Mouse (Mus musculus) lung, postnatal 36 days (tissue): ENCODE data around the gene Wdr38.
A peak's percentile ranks its signal among the peaks of the same experiment; 100 is the strongest.
"Not testable (repeated sequence)": the region's sequence is repeated elsewhere in the genome, so short reads cannot be mapped to it uniquely, and the experiment has no call there.

Experiments used
- DNase-seq: peaks from one replicate; pipeline ENCODE4 v3.0.0; 2022; ENCODE audit warnings: mixed read lengths

The Wdr38 gene

DNA sequence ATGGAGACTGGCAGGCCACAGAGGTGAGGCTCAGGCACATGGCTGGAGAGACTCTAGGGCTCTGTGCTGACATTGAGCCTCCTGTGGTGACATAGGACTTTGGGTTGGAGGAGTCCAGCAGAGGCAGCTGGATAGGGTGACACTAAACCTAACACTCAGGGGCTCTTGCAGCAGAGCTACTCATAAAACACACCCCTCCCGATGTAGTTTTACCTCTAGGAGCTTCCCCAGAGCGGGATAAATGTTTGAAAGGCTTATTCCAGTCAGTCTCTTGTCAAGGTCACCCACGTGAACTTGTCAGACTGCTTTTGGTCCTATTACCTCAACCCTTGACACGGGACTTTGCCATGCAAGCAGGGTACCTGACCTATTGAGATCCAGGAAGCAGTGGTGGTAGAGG, 2.1 kb downstream of the Wdr38 start:
- no peak for DNase-seq

DNA sequence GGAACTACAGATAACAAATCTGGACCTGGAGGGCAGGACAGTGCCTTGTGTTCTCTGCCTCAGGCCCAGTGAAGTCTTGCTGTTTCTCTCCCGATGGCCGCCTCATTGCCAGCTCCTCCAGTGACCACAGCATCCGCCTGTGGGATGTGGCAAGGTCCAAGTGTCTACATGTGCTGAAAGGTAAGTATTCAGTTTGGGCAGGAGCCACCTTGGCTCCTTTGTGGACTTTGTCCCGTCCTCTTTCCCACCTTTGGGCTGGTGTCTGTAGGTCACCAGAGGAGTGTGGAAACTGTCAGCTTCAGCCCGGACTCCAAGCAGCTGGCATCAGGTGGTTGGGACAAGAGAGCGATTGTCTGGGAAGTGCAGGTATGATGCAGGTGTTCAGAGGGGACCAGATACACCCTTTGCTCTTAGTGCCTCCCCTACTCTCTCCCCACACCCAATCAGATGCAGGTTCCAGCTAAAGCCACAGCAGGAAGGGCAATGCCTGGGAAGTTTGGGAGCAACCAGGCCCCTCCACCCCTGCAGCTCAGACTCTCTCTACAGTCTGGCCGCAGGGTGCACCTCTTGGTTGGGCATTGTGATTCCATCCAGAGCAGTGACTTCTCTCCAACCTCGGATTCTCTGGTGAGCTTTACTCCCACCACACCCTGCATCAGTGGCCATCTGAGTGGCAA, 2.8 kb downstream of the Wdr38 start:
- DNase-seq = no peak

DNA sequence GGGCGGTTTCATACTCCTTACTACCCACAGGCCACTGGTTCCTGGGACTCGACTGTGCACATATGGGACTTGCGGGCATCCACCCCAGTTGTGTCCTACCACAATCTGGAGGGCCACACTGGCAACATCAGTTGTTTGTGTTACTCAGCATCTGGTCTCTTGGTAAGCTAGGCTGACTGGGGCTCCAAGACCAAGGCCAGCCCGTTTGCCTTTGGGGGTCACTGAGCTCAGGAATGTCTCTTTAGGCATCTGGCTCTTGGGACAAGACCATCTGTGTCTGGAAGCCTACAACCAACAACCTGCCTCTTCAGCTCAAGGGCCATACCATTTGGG, 3.3 kb downstream of the Wdr38 start:
- DNase-seq = no peak

DNA sequence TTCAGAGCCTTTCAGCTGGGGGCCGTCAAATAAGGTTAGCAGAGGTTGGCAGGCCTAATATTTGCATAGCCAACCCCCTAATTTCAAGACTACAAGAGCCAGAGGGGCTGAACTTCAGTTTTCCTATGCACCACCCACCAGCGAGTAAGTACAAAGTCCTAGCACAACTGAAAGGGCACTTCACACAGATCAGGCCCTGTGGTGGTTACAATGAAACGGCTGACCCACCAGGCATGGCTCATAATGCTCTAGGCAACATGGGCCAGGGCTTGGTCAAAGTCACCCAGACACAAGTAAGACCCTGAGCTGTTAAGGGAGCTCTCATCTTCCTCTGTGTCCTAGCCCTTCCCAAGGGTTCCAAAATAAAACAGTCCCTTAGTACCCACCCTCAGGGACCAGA, 4.6 kb downstream of the Wdr38 start:
- DNase-seq = no peak

DNA sequence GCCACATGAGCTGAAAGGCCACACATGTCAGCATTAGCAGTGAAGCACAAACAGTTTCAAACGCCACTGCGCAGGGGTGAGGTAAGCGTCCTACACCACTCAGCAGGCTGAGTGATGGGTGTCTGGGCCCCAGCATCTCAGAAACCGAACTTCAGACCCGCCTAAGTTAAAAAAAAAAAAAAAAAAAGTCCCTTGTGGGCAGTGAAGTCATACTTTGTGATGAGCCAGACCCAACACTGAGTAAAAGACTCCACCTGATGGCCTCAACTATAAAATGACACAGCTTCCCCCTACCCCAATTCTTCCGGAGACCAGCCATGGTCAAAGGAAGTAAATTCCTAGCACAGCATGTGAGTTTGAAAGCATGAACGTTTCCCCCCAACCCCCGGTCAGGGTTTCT, 5.8 kb downstream of the Wdr38 start:
- DNase-seq = no peak

DNA sequence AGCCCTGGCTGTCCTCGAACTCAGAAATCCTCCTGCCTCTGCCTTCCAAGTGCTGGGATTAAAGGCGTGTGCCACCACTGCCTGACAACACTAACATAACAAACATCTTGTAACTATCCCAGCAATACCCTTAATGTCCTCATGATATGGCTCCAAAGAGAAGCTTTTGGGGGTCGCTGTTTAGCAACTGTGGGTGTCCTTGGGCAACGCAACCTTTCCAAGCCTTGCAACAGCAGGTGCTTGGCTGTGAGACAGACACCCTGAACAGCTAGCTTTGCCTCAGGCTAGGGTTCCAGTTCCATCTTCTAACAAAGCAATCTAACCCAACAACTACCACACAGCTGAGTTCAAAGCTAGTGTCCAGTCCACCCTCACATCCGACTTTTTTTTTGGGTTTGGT, 6.2 kb downstream of the Wdr38 start:
- DNase-seq = no peak

DNA sequence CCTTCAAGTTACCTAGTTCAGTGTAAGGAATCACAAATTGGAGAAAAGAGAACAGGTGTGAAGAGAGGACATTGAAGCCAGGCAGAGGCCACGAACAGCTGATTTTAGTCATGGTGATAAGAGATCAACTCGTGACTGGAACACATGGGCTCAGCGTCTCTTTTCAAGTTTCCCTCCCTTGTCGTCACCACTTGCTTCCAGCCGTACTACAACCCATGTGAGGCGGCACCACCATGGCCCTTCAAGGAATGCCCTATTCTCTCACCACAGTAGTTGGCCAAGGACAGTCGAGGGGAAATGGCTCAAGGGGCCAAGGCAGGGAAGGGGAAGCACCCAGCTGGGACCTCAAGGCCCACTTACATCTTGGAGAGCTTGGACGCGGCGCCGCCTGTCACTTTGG, 7.1 kb downstream of the Wdr38 start:
- no peak for DNase-seq

DNA sequence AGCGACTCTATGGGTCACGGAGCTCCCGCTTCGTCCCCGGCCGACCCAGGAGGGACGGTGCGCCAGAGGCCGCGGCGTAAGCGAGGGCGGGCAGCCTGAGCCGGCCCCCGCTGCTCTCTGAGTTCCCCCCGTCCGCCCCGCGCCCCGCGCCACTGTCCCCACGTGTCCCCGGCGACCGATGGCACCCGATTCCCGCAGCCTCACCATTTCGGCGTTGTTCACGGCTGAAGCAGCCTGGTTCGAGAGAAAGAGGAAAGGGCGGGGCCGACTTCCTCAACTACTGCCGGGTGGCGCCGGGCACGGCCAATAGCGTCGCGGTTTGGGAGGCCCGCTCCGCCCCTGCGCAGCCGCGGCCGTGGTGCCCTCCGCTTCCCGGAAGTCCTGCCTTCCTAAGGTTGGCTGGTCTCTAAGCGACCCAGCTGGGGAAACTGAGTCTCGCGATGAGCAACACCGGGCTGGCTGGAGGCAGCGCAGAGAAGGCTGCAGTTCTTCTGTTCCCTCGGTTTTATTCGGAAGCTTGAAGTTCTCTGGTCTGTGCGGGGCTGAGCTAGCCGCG, 7.7 kb downstream of the Wdr38 start, which contains the start of gene Arpc5l:
TSS of gene Arpc5l (plus strand) at position 469 of the 556 bp plus-strand sequence.
- peak; percentile 96 for DNase-seq

DNA sequence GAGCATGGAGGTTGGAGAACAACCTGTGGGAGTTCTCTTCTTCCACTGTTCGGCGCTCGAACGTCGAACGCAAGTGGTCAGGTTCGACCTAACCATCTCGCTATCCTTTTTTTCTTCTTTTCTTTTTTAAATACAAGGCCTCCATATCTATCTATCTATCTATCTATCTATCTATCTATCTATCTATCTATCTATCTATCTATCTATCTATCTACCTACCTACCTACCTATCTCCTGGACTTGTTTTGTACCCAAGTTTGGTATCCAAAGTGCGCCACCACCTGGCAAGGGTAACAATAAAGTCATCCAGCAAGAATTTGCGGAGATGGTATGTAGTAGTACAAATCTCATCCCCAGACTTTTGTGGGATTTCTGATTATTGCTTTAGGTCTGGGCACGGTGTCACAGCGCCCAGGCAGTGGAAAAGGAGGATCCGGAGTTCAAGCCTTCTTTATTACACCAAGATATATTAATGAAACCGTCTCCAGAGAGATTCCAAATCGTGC, 8.4 kb downstream of the Wdr38 start, which contains the start of gene Rpl35:
TSS of gene Rpl35 (minus strand) at position 51 of the 506 bp plus-strand sequence.
- DNase-seq = peak; percentile 76

DNA sequence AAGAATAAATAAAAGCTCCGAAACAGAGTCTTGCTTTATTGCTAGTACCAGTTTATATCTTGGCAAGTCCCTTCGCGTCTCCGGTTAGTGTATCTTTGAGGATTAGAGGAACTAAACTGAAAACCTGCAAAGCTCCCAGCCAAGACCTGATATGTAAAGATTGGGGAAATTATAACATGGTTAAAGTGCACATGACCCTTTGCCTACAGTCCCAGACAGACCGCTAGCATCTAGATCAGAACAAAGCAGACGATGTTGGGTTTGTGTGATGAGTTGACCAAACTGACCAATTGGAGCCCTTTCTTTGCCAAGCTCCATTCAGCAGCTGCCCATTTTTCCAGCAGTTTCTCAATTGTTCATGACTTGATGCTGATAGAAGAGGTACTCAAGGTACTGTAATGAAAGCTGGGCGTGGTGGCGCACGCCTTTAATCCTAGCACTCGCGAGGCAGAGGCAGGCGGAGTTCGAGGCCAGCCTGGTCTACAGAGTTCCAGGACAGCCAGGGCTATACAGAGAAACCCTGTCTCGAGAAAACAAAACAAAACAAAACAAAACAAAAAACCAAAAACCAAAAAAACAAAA, 9.0 kb downstream of the Wdr38 start:
- DNase-seq = no peak

DNA sequence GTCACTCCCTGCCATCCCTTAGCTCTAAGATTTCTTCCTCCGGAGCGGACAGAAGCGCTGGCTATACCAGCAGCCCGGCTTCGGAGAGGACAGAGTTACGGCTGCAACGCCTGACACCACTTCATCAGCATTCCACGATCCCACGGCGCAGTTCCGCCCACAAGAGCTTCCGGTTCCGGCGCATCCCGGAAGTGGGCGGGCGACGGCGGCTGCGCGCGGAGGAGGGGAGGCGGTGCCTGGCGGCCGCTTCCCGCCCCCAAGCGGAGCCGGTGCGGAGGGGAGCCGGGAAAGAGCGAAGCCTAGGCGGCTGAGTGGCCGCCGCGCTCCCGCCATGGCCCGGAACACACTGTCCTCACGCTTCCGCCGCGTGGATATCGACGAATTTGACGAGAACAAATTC, 10.6 kb downstream of the Wdr38 start:
- DNase-seq = peak; percentile 95

DNA sequence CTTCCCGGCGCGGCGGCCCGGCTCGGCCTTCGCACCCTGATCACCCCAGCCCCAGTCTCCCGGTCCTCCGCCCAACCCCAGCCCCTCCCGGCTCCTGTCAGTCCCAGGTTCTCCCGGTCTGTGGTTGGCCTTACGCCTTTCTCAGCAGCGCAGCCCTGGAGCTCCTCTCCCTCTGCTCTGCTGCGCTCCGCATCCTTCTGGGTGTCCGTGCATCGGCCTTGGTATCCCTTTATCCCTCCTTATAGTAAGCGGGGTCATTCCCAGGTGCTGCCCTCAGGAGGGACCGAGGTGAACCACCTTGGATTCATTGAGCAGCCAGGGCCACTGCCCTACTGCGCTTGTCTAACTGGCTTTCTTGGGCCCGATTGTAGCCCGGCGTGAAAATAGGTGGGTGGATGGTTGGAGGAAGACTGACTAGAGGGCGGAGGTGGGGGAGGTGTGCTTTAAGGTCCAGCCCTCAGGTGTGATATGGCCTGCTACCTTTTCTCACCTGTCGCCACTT, 11.1 kb downstream of the Wdr38 start:
- peak; percentile 32 for DNase-seq

DNA sequence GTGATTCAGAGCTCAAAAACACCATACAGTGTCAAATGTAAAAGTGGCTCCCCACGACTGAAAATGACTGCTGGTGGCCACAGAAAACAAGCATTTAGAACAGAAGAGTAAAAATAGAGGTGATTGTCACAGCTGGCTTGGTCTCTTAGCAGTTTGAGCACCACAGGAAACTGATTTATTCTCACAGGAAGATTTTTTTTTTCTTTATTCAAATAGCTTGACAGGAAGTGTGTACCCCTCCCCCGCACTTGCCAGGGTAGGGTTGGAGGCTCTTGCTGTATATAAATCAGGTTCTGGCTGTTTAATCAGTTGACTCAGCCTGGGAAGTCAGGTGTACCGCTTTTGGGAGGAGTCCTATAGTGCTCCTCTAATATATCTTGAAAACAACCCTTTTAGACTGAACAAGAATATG, 11.7 kb downstream of the Wdr38 start:
- peak; percentile 76 for DNase-seq

DNA sequence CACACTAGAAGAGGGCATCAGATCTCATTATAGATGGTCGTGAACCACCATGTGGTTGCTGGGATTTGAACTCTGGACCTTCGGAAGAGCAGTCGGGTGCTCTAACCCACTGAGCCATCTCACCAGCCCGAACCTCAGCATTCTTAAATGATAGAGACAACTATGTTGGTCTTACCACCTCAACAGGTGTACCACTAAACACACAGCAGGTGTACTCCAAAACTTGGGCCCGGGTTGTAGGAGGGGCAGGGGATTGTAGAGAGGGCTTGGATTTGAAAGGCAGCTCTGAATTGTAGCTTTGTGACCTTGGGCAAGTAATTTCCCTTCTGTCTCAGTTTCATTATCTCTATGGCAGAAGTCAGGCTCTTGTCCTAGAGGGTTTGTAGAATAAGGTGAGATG, 12.9 kb downstream of the Wdr38 start:
- DNase-seq = not testable (repeated sequence)

DNA sequence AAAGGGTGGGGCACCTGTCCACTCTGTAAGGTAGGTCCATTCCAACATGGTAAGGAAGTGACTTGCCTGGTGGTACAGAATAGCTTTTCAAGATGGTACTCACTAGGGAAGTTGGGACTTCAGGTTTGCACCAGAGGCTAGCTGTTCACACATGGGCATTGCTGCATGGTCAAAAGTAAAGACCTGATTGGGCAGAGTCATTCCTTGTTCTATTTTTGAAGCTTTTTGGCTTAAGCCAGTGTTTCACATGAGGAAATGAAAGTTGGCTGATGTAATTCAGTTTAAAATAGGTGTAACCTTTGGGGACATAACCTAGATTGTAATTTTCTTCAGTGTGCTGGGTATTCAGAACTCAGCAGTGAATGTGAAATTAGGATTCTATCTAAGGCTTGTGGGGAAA, 14.0 kb downstream of the Wdr38 start:
- peak; percentile 24 for DNase-seq

DNA sequence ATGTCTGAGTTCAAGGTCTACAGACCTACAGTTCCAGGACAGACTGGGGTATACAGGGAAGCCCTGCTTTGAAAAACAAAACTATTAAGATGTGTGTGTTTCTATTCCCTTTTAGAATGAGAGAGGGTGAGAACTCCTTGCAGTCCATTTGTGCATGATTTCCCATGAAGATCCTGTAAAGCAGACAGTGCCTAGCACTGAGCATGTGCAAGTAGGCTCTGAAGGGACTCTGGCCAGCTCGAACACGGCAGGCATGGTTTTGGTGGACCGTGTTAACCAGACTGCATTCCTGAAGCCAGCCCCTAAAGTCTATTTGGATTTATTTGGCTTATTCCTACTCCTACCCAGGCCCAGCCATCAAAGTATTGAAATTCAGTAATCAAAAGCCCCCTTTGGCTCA, 14.7 kb downstream of the Wdr38 start:
- no peak for DNase-seq

DNA sequence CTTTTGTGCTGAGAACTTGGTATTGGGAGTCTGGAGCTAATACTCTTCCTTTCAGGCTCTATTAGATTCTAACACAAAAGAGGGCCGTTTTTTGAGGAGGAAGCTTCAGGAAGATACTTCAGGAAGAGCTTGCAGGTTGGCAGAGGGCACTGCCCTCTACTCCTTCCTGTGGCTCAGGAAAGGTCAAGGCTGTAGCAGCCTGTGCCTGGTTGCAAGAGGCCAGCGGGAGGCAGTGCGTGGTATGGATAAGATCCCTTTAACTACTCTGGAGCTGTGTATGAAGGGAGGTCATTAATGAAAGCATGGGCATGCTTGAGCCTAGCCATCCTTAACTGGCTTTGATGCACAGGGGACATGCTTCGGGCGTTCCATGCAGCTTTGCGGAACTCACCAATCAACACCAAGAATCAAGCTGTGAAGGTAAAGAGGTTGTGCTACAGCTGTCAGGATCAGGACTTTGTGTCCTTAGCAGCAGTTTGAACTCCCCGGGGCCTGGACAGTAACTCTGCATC, 15.5 kb downstream of the Wdr38 start:
- no peak for DNase-seq

DNA sequence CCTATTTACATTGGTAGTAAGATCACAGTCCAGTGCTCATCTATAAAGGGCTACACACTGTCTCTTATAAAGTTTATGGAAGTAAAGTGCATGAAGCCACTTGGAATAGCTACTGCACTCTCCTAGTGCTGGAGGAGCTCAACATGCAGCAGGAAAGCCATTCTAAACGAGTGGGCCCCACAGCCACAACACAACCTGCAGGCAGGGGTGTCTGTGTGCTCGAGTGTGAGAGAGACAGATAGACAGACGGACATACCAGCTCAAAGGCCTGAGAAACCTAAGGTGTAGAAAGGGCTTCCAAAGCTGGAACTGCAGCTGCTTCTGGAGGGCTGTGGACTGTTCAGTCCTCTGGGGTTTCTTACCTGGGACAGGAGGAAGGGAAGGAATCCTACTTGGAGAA, 19.3 kb downstream of the Wdr38 start:
- no peak for DNase-seq

DNA sequence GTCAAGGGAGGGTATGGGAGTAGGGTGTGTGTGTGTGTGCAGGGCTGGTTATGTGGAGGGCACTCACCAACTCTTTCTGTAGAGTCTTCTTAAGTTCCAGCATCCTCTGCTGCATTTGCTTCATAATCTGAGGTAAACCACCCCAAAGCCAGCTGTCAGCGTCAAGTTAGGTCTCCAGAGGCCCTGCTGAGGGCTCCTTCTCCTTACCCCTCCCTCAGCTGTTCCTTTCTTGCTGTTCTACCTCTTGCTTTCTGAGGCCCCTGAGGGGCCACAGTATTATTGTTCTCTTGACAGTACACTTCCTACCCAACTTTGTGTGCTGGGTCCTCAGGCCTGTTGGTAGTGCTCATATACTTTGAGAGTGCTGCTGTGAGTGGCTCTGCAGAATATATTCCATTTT, 22.7 kb downstream of the Wdr38 start:
- no peak for DNase-seq

DNA sequence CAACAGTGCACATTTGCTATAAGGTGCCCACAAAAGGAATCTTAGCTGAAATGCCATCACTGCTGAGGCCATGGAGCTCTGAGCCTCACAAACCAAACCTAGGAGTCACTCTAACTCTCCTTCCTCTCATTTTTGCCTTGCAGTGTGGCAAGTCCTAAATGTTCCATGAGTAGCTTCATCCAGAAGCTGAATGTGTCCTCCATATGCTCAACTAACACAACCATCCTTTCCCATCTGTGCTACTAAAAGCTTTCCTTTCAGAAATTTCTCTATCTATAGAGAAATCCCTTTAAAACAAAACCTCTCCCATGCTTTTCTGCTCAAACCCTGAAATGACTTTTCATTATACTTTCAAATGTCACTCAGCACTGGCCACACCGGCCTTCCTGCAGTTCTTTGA, 34.3 kb downstream of the Wdr38 start:
- DNase-seq = no peak

DNA sequence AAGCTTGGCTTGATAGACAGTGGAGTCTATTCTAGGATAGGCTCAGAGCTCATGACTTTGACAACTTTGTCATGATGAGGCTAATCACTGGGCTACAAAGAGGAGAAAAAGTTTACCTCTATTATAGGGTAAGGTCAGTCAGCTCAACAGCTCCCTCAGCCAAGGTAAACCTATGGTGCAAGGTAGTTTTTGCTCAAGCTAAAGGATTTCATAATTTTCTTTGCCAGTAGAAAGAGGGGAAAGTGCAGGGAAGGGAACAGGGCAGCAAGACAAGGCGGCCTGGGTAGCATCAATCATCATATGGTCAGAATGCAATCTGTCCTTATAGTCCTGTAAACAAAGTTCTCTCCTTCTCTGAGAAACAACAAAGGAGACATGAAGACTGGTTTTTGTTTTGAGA, 42.9 kb downstream of the Wdr38 start:
- no peak for DNase-seq

DNA sequence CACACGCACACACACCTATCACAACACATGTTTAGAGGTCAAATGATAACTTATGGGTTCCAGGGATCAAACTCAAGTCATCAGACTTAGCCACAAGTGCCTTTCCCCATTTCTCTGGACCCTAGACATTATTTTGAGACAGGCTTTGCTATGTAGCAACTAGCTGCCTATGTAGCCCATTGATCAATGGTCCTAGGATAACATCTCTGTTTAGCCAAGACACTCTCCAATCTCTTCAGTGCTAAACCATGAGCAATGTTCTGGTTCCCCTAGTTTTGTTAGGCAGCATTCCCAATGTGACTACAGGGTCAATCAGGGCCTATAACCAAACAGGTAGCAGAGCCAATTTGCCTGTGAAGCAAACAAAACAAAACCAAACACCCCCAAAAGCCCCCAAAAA, 51.2 kb downstream of the Wdr38 start:
- no peak for DNase-seq
